In the genomic region with DNA sequence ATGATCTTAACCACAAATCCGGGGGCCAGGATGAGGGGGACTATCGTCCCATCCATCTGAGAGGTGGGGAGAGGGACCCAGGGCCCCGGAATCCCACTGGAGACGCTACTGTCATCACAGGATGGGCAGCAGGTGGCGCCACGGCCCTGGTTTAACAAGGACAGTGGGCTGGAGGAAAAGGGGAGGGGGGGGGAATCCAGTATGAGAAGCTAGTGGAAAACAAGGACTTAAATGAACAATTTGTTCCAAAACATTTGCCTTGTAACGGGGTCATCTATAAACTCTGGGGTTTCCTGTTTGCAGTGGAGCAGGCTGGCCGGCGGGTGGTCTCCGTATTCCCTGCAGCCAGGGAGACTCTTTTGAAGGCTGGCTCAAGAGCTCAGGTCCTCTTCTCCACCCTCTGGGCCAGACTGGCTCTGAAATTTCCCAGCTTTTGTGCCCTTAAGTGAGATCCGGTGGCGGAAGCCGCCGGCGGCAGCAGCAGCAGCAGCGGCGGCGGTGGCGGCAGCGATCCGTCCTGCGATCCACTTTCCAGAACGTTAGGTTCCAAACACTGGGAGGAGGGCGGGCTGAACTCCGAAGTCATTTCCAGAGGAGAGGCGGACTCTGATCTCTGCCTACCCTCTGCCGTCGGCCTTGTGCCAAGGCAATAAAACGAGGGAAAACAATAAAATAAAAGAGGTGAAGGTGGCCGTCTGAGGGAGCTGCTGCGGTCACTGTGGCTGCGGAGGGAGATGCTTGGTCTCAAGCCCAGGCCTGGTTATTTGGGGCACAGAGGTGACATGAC, we compare ENCODE assay signal across 8 mouse cellular contexts.
DNase-seq lines count a peak whose midpoint lies in the region; ATAC-seq and TF ChIP-seq lines count a peak whose summit lies in the region.

No protein-coding gene starts in this region.

- 2% methylated on average over 32 of the region's 32 CpGs for WGBS in heart, embryonic 13.5 days
- under 1% methylated on average over 32 of the region's 32 CpGs for WGBS in kidney, postnatal 0 days
- WGBS in liver, adult 2 months, result 2% methylated on average over 32 of the region's 32 CpGs
- WGBS in stomach, embryonic 16.5 days, result 2% methylated on average over 32 of the region's 32 CpGs

- no peaks in the 10 kb centered on the region for H3K79me2 ChIP-seq in liver, adult 2 months (ENCODE audit: control insufficient read depth, insufficient read depth, low read length)
- no peaks in the 10 kb centered on the region for H3K79me2 ChIP-seq in myocyte (ENCODE audit: control insufficient read depth, insufficient read depth)

- H3K9me3 ChIP-seq in heart, embryonic 13.5 days, result no peaks in the 10 kb centered on the region
- no peaks in the 10 kb centered on the region for H3K9me3 ChIP-seq in kidney, postnatal 0 days (replicated peaks; ENCODE audit: low read length)
- H3K9me3 ChIP-seq in stomach, embryonic 16.5 days (replicated peaks; ENCODE audit: control insufficient read depth, low read length), result no peaks in the 10 kb centered on the region

- peak overlapping the region; percentile 80 for H3K27ac ChIP-seq in embryonic fibroblast, embryonic 13.5 days (ENCODE audit: insufficient read depth, low read length)
- peak overlapping the region; percentile 82 for H3K27ac ChIP-seq in heart, embryonic 13.5 days (replicated peaks)
- peak overlapping the region; percentile 84 for H3K27ac ChIP-seq in kidney, postnatal 0 days
- H3K27ac ChIP-seq in liver, adult 2 months (replicated peaks; ENCODE audit: insufficient read depth, low read depth, low read length), result no peak overlapping the region; the same call in 1 of the 2 replicates
- H3K27ac ChIP-seq in stomach, embryonic 16.5 days (ENCODE audit: low read length), result peak overlapping the region; percentile 74

- peaks cover 32% of the 10 kb centered on the region for H3K27me3 ChIP-seq in heart, embryonic 13.5 days (replicated peaks)
- H3K27me3 ChIP-seq in kidney, postnatal 0 days (ENCODE audit: insufficient read depth, low read length), result peaks cover 5% of the 10 kb centered on the region; the same call in 1 of the 2 replicates
- H3K27me3 ChIP-seq in liver, adult 2 months (ENCODE audit: control insufficient read depth, insufficient read depth, low read length), result peaks cover 18% of the 10 kb centered on the region
- H3K27me3 ChIP-seq in myocyte (ENCODE audit: control insufficient read depth, insufficient read depth, insufficient read length), result no peaks in the 10 kb centered on the region
- no peaks in the 10 kb centered on the region; the same call in 1 of the 2 replicates for H3K27me3 ChIP-seq in stomach, embryonic 16.5 days (ENCODE audit: control insufficient read depth, insufficient read depth, low read length)

- H3K4me1 ChIP-seq in embryonic fibroblast, embryonic 13.5 days (ENCODE audit: control insufficient read depth, insufficient read depth, low read length), result no peaks in the 10 kb centered on the region
- H3K4me1 ChIP-seq in heart, embryonic 13.5 days, result peaks cover 27% of the 10 kb centered on the region
- 0 out of 2 replicates have a peak, but pooled peaks cover 7% of the 10 kb centered on the region for H3K4me1 ChIP-seq in kidney, postnatal 0 days (replicated peaks; ENCODE audit: insufficient read depth, low read length)
- H3K4me1 ChIP-seq in liver, adult 2 months (ENCODE audit: control insufficient read depth, insufficient read depth, low read length), result peaks cover 8% of the 10 kb centered on the region
- H3K4me1 ChIP-seq in stomach, embryonic 16.5 days (ENCODE audit: control insufficient read depth, insufficient read depth, low read length), result peaks cover 13% of the 10 kb centered on the region

- H3K9ac ChIP-seq in heart, embryonic 13.5 days, result peak overlapping the region; percentile 85
- H3K9ac ChIP-seq in kidney, postnatal 0 days (ENCODE audit: low read depth, low read length), result peak overlapping the region; percentile 49; the same call in 1 of the 2 replicates
- H3K9ac ChIP-seq in liver, adult 2 months (ENCODE audit: low read depth, low read length), result peak overlapping the region; percentile 36; the same call in 1 of the 2 replicates
- peak overlapping the region; percentile 75 for H3K9ac ChIP-seq in stomach, embryonic 16.5 days (ENCODE audit: low read length)

- no peaks in the 10 kb centered on the region for H3K36me3 ChIP-seq in heart, embryonic 13.5 days
- H3K36me3 ChIP-seq in kidney, postnatal 0 days (ENCODE audit: insufficient read depth, low read length), result no peaks in the 10 kb centered on the region
- H3K36me3 ChIP-seq in liver, adult 2 months (ENCODE audit: control insufficient read depth, insufficient read depth, low read length), result no peaks in the 10 kb centered on the region
- H3K36me3 ChIP-seq in myocyte (ENCODE audit: control insufficient read depth, insufficient read depth), result no peaks in the 10 kb centered on the region
- H3K36me3 ChIP-seq in stomach, embryonic 16.5 days (ENCODE audit: control insufficient read depth, insufficient read depth, low read length), result no peaks in the 10 kb centered on the region

- peak overlapping the region; percentile 95 for H3K4me2 ChIP-seq in heart, embryonic 13.5 days
- peak overlapping the region; percentile 74 for H3K4me2 ChIP-seq in kidney, postnatal 0 days (ENCODE audit: low read length)
- peak overlapping the region; percentile 90 for H3K4me2 ChIP-seq in myocyte (ENCODE audit: low read depth)
- peak overlapping the region; percentile 97 for H3K4me2 ChIP-seq in stomach, embryonic 16.5 days (ENCODE audit: low read depth, low read length)

- no peak for ATAC-seq in heart, embryonic 13.5 days (ENCODE audit: extremely low read depth, insufficient number of reproducible peaks, low FRiP score, low TSS enrichment)
- ATAC-seq in kidney, postnatal 0 days (replicated peaks; ENCODE audit: low FRiP score, low read depth), result peak; percentile 70
- peak; percentile 56 for ATAC-seq in stomach, embryonic 16.5 days (ENCODE audit: insufficient read depth, low FRiP score)

- TF ChIP-seq CTCF in embryonic fibroblast, embryonic 13.5 days (IDR thresholded peaks at IDR 0.05; ENCODE audit: borderline replicate concordance, insufficient read depth, low read length), result peak; percentile 75
- TF ChIP-seq CTCF in kidney, postnatal 0 days (IDR thresholded peaks at IDR 0.05; ENCODE audit: low read depth), result peak; percentile 89
- TF ChIP-seq CTCF in liver, adult 2 months (IDR thresholded peaks at IDR 0.05; ENCODE audit: low read depth, low read length), result peak; percentile 77

- peak; percentile 29 to 70 for DNase-seq in spleen, adult 18-20 months
- DNase-seq in spleen, adult 12 weeks (ENCODE audit: low spot score), result no peak
- peak; percentile 95 for DNase-seq in kidney, postnatal 0 days (ENCODE audit: low spot score)
- DNase-seq in liver, adult 2 months (ENCODE audit: extremely low read depth, low read depth, low spot score), result peak; percentile 28

- H3K4me3 ChIP-seq in embryonic fibroblast, embryonic 13.5 days (ENCODE audit: insufficient read depth, low read length), result peak overlapping the region; percentile 23
- peak overlapping the region; percentile 59 for H3K4me3 ChIP-seq in heart, embryonic 13.5 days
- peak overlapping the region; percentile 37 for H3K4me3 ChIP-seq in kidney, postnatal 0 days (replicated peaks; ENCODE audit: low read depth, low read length)
- H3K4me3 ChIP-seq in liver, adult 2 months (ENCODE audit: insufficient read depth, low read depth, low read length), result peak overlapping the region; percentile 34; the same call in 1 of the 2 replicates
- H3K4me3 ChIP-seq in myocyte, result peak overlapping the region; percentile 13
- H3K4me3 ChIP-seq in stomach, embryonic 16.5 days (replicated peaks; ENCODE audit: low read length), result peak overlapping the region; percentile 50

- no peak overlapping the region for H3ac ChIP-seq in myocyte (ENCODE audit: control insufficient read depth, insufficient read length)

- TF ChIP-seq POLR2A in embryonic fibroblast, embryonic 13.5 days (IDR thresholded peaks at IDR 0.05; ENCODE audit: low read depth, low read length), result peak; percentile 44; the same call in 1 of the 2 replicates
- TF ChIP-seq POLR2A in liver, adult 2 months (IDR thresholded peaks at IDR 0.05; ENCODE audit: extremely low read depth, insufficient read depth, low read length), result no peak
- no peak for TF ChIP-seq POLR2A in myocyte (IDR thresholded peaks at IDR 0.05; ENCODE audit: insufficient read length, low read depth)

TF ChIP-seq in myocyte, 11 proteins besides CTCF, POLR2A, EP300 and RAD21:
- no peak for TF ChIP-seq MYOD1 (IDR thresholded peaks at IDR 0.05; ENCODE audit: control insufficient read depth in 1 of 3, insufficient read length in 2 of 3, low read depth in 2 of 3)
- no peak for TF ChIP-seq TCF3 (IDR thresholded peaks at IDR 0.05; ENCODE audit: insufficient read length, low read depth)
- no peak for TF ChIP-seq POLR2AphosphoS2 (IDR thresholded peaks at IDR 0.05; ENCODE audit: insufficient read length, low read depth)
- TF ChIP-seq TCF12 (IDR thresholded peaks at IDR 0.05; ENCODE audit: insufficient read depth, poor library complexity, severe bottlenecking), result no peak
- TF ChIP-seq MYOG (IDR thresholded peaks at IDR 0.05; ENCODE audit: control insufficient read depth in 1 of 3, insufficient read depth in 1 of 3, insufficient read length in 2 of 3, low read depth in 2 of 3), result no peak
- TF ChIP-seq E2F4 (IDR thresholded peaks at IDR 0.05; ENCODE audit: insufficient read depth), result no peak
- TF ChIP-seq CEBPB (IDR thresholded peaks at IDR 0.05; ENCODE audit: insufficient read depth, poor library complexity, severe bottlenecking), result no peak
- TF ChIP-seq REST (IDR thresholded peaks at IDR 0.05; ENCODE audit: insufficient read depth, insufficient read length), result no peak
- no peak for TF ChIP-seq SRF (IDR thresholded peaks at IDR 0.05; ENCODE audit: control insufficient read depth, insufficient read length, low read depth)
- no peak for TF ChIP-seq USF1 (IDR thresholded peaks at IDR 0.05; ENCODE audit: low read depth)
- TF ChIP-seq MAX (IDR thresholded peaks at IDR 0.05; ENCODE audit: low read depth), result no peak
